Mouse (Mus musculus) embryonic facial prominence, embryonic 13.5 days (tissue): ENCODE results near the gene Tgds. TPM values are rescaled to one million over a fixed set of nuclear protein-coding genes. Genes with fewer than 3 reads are reported as not detected.

ENCODE experiments used
- ATAC-seq: fragments of 200-750 bp; cut with Nextera tagmentation; 2 replicates; pipeline ENCODE4 v1.8.0; 2017; ENCODE audit warnings: low read depth; ENCODE audit not compliant: insufficient number of reproducible peaks, insufficient read depth, low FRiP score, low TSS enrichment
- H3K27ac ChIP-seq: fragments of 300-500 bp; sonication (generic); 2 replicates; pipeline ENCODE4 v1.5.1; 2015; ENCODE audit warnings: moderate library complexity, mild to moderate bottlenecking, inconsistent platforms
- H3K27me3 ChIP-seq: fragments of 300-500 bp; sonication (generic); 2 replicates; pipeline ENCODE4 v1.6.1; 2015; ENCODE audit warnings: mild to moderate bottlenecking, inconsistent platforms
- H3K36me3 ChIP-seq: fragments of 300-500 bp; sonication (generic); 2 replicates; pipeline ENCODE4 v1.6.1; 2015; ENCODE audit warnings: mild to moderate bottlenecking, inconsistent platforms
- H3K4me1 ChIP-seq: fragments of 300-500 bp; sonication (generic); 2 replicates; pipeline ENCODE4 v1.6.1; 2015; ENCODE audit warnings: inconsistent platforms
- H3K4me2 ChIP-seq: fragments of 300-500 bp; sonication (generic); 2 replicates; pipeline ENCODE4 v1.6.1; 2015; ENCODE audit warnings: moderate library complexity, mild to moderate bottlenecking, inconsistent platforms
- H3K4me3 ChIP-seq: fragments of 300-500 bp; sonication (generic); 2 replicates; pipeline ENCODE4 v1.5.1; 2015; ENCODE audit warnings: mild to moderate bottlenecking, inconsistent platforms
- H3K9ac ChIP-seq: fragments of 300-500 bp; sonication (generic); 2 replicates; pipeline ENCODE4 v1.6.1; 2015; ENCODE audit warnings: mild to moderate bottlenecking, inconsistent platforms
- H3K9me3 ChIP-seq: fragments of 300-500 bp; sonication (generic); 2 replicates; pipeline ENCODE4 v1.6.1; 2016; ENCODE audit warnings: inconsistent platforms
- WGBS: fragments of 180-500 bp; shearing (Covaris S2); methylation state at CpG from one replicate; pipeline ENCODE4 v1.1.7; 2015; ENCODE audit warnings: mixed read lengths; 5-methylcytosine and 5-hydroxymethylcytosine counted together
- polyA plus RNA-seq: library from polyadenylated mRNA; unstranded; fragments of >200 nt; fragmentation: Nextera tagmentation; extraction: Ambion mirVana; gene quantifications from 2 replicates; pipeline ENCODE4 v1.2.1, GENCODE M21; 2015

Gene Tgds
- polyA plus RNA-seq, 1 experiment from 2014 or later, result 35.2 TPM

DNA sequence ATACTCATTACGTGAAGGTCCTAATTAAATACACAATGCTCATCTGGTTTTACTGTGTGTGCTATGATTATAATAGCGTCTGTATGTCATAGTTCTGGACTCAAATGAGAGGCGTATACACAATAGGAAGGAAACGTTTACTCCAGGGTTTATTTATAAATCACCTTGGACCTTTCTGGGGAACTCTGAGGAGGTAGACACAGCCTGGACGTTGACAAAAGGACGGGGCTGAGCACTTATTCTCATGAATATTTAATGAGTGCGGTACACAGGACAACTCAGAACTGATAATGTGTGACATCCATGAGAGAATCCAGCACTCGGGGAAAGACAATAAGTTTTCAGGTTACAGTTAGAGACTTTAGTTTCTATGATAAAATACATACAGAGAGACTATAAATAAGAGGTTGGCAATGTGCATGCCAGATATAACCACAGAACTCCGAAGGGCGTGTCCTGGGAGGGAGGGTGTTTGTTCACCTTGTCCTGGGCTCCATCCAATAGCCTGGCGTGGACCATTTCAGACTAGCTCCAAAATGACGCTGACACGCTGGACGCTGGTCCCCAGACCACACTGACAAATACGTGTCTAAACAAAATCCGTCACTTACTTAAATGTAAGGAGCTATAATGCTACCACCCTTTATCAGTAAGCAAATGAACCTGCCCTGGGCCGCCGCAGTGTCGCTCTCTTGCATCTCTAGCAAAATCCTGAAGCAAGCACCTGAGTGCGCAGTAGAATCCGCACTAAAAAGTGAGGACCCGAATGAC, 43.9 kb downstream of the Tgds start:
- peak overlapping the region; percentile 71 for H3K4me2 ChIP-seq
- peaks cover 8% of the 10 kb centered on the region; the same call in 1 of the 2 replicates for H3K27me3 ChIP-seq
- peak overlapping the region; percentile 66 for H3K9ac ChIP-seq
- no peaks in the 10 kb centered on the region for H3K36me3 ChIP-seq
- H3K9me3 ChIP-seq, result no peaks in the 10 kb centered on the region
- peak overlapping the region; percentile 71 for H3K27ac ChIP-seq
- WGBS, result 11% methylated on average over 22 of the region's 22 CpGs
- peak overlapping the region; percentile 69 for H3K4me3 ChIP-seq
- H3K4me1 ChIP-seq, result peaks cover 5% of the 10 kb centered on the region
- ATAC-seq, result no peak

DNA sequence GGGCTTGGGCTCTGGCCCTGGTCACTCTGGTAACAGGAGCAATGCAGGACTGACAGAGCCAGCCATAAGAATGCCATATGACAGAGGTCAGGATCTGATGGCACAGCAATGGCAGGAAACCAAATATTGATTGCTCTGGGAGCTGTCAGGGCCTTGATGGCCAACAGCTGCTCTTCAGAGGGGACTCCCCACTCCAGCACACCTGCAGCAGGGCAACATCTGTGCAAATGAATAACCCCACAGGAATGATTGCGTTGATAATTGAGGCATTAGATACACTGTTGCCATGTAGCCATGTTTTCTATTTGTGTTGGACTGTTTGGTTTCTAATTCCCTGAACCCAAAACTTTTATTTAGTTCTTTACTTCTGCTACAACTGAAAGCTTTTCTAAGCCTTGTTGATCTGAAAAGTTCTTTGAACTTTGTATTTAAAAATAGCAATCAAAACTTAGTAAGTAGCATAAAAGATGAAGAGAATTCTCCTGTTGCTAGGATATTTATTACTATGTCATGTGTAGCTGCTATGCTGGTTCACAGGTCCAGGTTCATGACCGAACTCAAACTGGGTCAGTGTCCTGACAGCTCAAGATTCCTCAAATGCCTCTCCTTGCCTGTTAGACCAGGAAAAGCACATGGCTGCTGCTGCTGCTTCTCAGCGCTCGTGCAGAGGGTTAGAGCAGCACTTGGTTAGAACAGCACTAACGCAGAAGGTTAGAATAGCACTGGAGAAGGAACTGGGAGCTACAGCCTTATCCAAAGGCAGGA, 46.1 kb downstream of the Tgds start:
- 48% methylated on average over 5 of the region's 5 CpGs for WGBS
- no peak overlapping the region for H3K27ac ChIP-seq
- no peaks in the 10 kb centered on the region for H3K9me3 ChIP-seq
- no peak overlapping the region for H3K4me2 ChIP-seq
- no peak for ATAC-seq
- peaks cover 5% of the 10 kb centered on the region for H3K4me1 ChIP-seq
- peaks cover 6% of the 10 kb centered on the region; the same call in 1 of the 2 replicates for H3K27me3 ChIP-seq
- no peak overlapping the region for H3K9ac ChIP-seq
- H3K4me3 ChIP-seq, result no peak overlapping the region
- no peaks in the 10 kb centered on the region for H3K36me3 ChIP-seq

DNA sequence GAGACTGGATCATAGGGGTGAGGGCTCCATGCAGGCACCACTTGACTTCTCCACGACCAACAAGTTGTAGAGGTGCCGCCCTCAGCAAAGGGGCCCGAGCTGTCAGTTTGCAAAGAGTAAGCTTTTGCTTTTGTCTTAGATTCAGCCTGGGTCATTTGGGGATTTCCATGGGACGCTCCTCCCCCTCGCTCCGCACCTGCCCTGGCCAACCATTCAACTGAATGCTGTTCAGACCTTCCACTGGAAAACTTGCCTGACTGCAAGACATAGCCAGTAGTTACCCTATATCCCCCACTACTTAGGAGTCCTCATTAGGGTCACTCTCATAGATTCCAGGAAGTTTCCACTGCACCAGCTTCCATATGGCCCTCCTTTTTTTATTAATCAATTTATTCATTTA, 48.7 kb downstream of the Tgds start:
- Histone ChIP-seq H3K4me2 (no peak overlapping the region), H3K36me3 (no peaks in the 10 kb centered on the region), H3K4me3 (no peak overlapping the region), H3K9me3 (no peaks in the 10 kb centered on the region), H3K27me3 (peaks cover 5% of the 10 kb centered on the region; the same call in 1 of the 2 replicates), H3K4me1 (peaks cover 5% of the 10 kb centered on the region), H3K27ac (no peak overlapping the region), H3K9ac (no peak overlapping the region)
- WGBS, result 82% methylated on average over 6 of the region's 6 CpGs
- ATAC-seq, result no peak

DNA sequence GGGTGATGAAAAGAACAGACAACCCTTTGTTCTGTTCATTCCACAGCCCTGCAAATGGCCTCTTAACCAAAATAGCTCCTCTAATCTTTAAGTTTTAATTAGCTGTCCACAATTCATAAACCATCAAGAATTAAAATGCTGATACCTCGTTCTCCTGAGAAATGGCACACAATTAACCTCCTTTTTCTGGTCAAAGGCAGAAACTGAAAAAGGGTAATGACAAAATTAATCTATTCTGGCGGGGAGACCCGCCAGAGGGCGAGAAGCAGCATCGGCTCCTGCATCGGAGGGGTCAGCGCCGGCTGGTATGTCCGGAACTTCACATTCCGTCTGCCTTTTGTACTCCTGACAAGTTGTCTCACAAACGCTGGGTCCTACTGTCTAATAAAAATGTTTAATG, 51.9 kb downstream of the Tgds start:
- Histone ChIP-seq H3K4me3 (no peak overlapping the region), H3K4me2 (no peak overlapping the region), H3K9ac (no peak overlapping the region), H3K27ac (no peak overlapping the region), H3K36me3 (no peaks in the 10 kb centered on the region), H3K27me3 (no peaks in the 10 kb centered on the region), H3K4me1 (no peaks in the 10 kb centered on the region), H3K9me3 (no peaks in the 10 kb centered on the region)
- ATAC-seq, result no peak
- WGBS, result 32% methylated on average over 11 of the region's 11 CpGs

DNA sequence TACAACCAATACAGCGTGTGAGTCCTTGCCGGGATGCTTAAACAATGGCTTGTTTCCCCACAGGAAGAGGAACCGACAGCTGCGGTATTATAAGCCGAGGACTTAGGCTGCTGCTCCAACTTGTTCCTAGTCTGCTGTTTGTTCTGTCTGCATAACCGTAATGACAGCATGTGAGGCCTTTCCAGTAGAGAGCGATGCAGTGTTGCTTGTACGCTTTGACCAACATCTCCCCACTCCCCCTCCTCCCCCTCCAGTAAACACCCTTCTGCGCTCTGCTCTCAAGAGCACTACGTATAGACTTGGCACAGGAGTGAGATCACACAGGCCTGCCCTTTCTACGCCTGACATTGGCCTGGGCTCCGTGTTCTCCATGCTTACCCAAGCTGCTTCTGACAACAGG, 62.5 kb downstream of the Tgds start:
- Histone ChIP-seq H3K9ac (no peak overlapping the region), H3K4me3 (no peak overlapping the region), H3K36me3 (no peaks in the 10 kb centered on the region), H3K4me2 (no peak overlapping the region), H3K4me1 (no peaks in the 10 kb centered on the region), H3K27ac (no peak overlapping the region), H3K27me3 (no peaks in the 10 kb centered on the region), H3K9me3 (no peaks in the 10 kb centered on the region)
- 76% methylated on average over 12 of the region's 12 CpGs for WGBS
- ATAC-seq, result peak; percentile 56

DNA sequence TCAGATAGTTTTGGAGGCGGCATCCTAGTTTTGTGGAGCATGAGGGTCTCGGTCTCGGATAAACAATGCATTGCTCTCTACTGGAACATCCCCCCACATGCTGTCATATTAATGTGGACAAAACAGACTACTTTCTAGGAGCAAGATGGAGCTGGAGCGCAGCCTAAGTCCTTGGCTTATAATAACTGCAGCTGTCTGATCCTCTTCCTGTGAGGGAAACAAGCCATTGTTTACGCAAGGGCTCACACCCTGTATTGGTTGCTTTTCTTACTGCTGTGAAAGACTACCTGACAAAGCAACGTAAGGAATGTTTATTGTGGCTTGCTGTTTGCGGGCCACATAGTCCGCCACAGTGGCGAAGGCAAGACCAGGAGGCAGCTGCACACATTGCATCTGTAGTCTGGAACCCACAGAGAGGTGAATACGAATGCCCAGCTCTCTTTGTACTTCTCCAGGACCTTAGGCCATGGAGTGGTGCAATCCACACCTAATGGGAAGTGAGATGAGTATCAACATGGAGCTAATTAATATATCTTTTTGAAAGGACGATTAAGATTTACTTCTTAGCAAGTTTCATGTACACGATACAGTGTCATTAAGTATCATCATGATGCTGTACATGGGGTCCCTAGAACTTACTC, 63.0 kb downstream of the Tgds start:
- Histone ChIP-seq H3K27ac (no peak overlapping the region), H3K9ac (no peak overlapping the region), H3K36me3 (no peaks in the 10 kb centered on the region), H3K4me2 (no peak overlapping the region), H3K4me1 (no peaks in the 10 kb centered on the region), H3K27me3 (no peaks in the 10 kb centered on the region), H3K4me3 (no peak overlapping the region), H3K9me3 (no peaks in the 10 kb centered on the region)
- no peak for ATAC-seq
- 84% methylated on average over 12 of the region's 12 CpGs for WGBS

Other genes with a start within 250 kb of the Tgds start
- gene Dct, start 80.5 kb downstream of the Tgds start, polyA plus RNA-seq, result 6.8 and 7.5 TPM in 2 replicates
- 61.1 and 63.7 TPM in 2 replicates for gene Gpr180, start 4.4 kb upstream of the Tgds start, polyA plus RNA-seq
- 6.3 and 6.6 TPM in 2 replicates for gene Sox21, start 104.3 kb upstream of the Tgds start, polyA plus RNA-seq
- not detected in 2 replicates for gene Gm9376, start 134.2 kb upstream of the Tgds start, polyA plus RNA-seq